In genomic region chr1:64020672-64021635, GRCm38 (mm10) we compare ENCODE assay signal across 8 mouse cellular contexts.
DNase-seq lines count a peak whose midpoint lies in the region; ATAC-seq lines count a peak whose summit lies in the region.

No protein-coding gene starts in this region.

- H3K4me1 ChIP-seq in forebrain, embryonic 15.5 days: peaks cover 30% of the 10 kb centered on the region
- peaks cover 10% of the 10 kb centered on the region; the same call in 1 of the 2 replicates for H3K4me1 ChIP-seq in intestine, embryonic 15.5 days (replicated peaks)
- peaks cover 33% of the 10 kb centered on the region for H3K4me1 ChIP-seq in limb, embryonic 13.5 days
- H3K4me1 ChIP-seq in neural tube, embryonic 11.5 days (ENCODE audit: control insufficient read depth, insufficient read depth, low read length): peaks cover 5% of the 10 kb centered on the region; the same call in 1 of the 2 replicates

- no peaks in the 10 kb centered on the region for H3K9me3 ChIP-seq in forebrain, embryonic 15.5 days
- H3K9me3 ChIP-seq in intestine, embryonic 15.5 days: no peaks in the 10 kb centered on the region
- no peaks in the 10 kb centered on the region for H3K9me3 ChIP-seq in limb, embryonic 13.5 days
- H3K9me3 ChIP-seq in neural tube, embryonic 11.5 days (ENCODE audit: control insufficient read depth, low read length): no peaks in the 10 kb centered on the region

- DNase-seq in MN1 (ENCODE audit: low spot score) (peak; percentile 54), NIH3T3 (ENCODE audit: low read depth) (peak; percentile 73)
- DNase-seq in neural tube, embryonic 11.5 days (ENCODE audit: low spot score): no peak
- DNase-seq in thymus, postnatal 36 days: no peak

- WGBS in forebrain, embryonic 15.5 days: 25% methylated on average over 19 of the region's 19 CpGs
- 27% methylated on average over 19 of the region's 19 CpGs for WGBS in intestine, embryonic 15.5 days
- 18% methylated on average over 19 of the region's 19 CpGs for WGBS in limb, embryonic 13.5 days
- WGBS in neural tube, embryonic 11.5 days: 45% methylated on average over 14 of the region's 19 CpGs

- ATAC-seq in forebrain, embryonic 15.5 days (replicated peaks): peak; percentile 90
- peak; percentile 67; the same call in 1 of the 2 replicates for ATAC-seq in intestine, embryonic 15.5 days
- peak; percentile 64; the same call in 1 of the 2 replicates for ATAC-seq in limb, embryonic 13.5 days (ENCODE audit: low FRiP score, low read depth)
- no peak for ATAC-seq in neural tube, embryonic 11.5 days (ENCODE audit: insufficient read depth, low FRiP score, low TSS enrichment)
- ATAC-seq in monocyte, adult 5-6 weeks (replicated peaks; ENCODE audit: insufficient number of reproducible peaks, low FRiP score, low TSS enrichment, poor library complexity, severe bottlenecking): no peak

- peak overlapping the region; percentile 29 for H3K4me2 ChIP-seq in forebrain, embryonic 15.5 days (replicated peaks)
- peak overlapping the region; percentile 26 for H3K4me2 ChIP-seq in intestine, embryonic 15.5 days (replicated peaks)
- H3K4me2 ChIP-seq in limb, embryonic 13.5 days (replicated peaks): peak overlapping the region; percentile 46
- no peak overlapping the region for H3K4me2 ChIP-seq in neural tube, embryonic 11.5 days (ENCODE audit: low read depth)

- peak overlapping the region; percentile 15; the same call in 1 of the 2 replicates for H3K4me3 ChIP-seq in forebrain, embryonic 15.5 days
- no peak overlapping the region for H3K4me3 ChIP-seq in intestine, embryonic 15.5 days (replicated peaks)
- 0 out of 2 replicates have a peak overlapping the region, but pooled peaks have one; percentile 10 for H3K4me3 ChIP-seq in limb, embryonic 13.5 days
- no peak overlapping the region for H3K4me3 ChIP-seq in neural tube, embryonic 11.5 days (ENCODE audit: low read depth, low read length)

- no peaks in the 10 kb centered on the region for H3K27me3 ChIP-seq in forebrain, embryonic 15.5 days
- H3K27me3 ChIP-seq in intestine, embryonic 15.5 days (replicated peaks): no peaks in the 10 kb centered on the region
- no peaks in the 10 kb centered on the region for H3K27me3 ChIP-seq in limb, embryonic 13.5 days
- H3K27me3 ChIP-seq in neural tube, embryonic 11.5 days (ENCODE audit: control insufficient read depth, insufficient read depth, low read length): no peaks in the 10 kb centered on the region

- H3K9ac ChIP-seq in forebrain, embryonic 15.5 days (replicated peaks): no peak overlapping the region; the same call in 1 of the 2 replicates
- H3K9ac ChIP-seq in intestine, embryonic 15.5 days: no peak overlapping the region
- H3K9ac ChIP-seq in limb, embryonic 13.5 days: no peak overlapping the region
- no peak overlapping the region for H3K9ac ChIP-seq in neural tube, embryonic 11.5 days (ENCODE audit: low read length)

- peak overlapping the region; percentile 60 for H3K27ac ChIP-seq in forebrain, embryonic 15.5 days (replicated peaks)
- H3K27ac ChIP-seq in intestine, embryonic 15.5 days: no peak overlapping the region
- H3K27ac ChIP-seq in limb, embryonic 13.5 days: peak overlapping the region; percentile 52; the same call in 1 of the 2 replicates
- 0 out of 2 replicates have a peak overlapping the region, but pooled peaks have one; percentile 17 for H3K27ac ChIP-seq in neural tube, embryonic 11.5 days (ENCODE audit: low read depth, low read length)

- H3K36me3 ChIP-seq in forebrain, embryonic 15.5 days: no peaks in the 10 kb centered on the region
- no peaks in the 10 kb centered on the region for H3K36me3 ChIP-seq in intestine, embryonic 15.5 days
- no peaks in the 10 kb centered on the region for H3K36me3 ChIP-seq in limb, embryonic 13.5 days
- no peaks in the 10 kb centered on the region for H3K36me3 ChIP-seq in neural tube, embryonic 11.5 days (ENCODE audit: control insufficient read depth, insufficient read depth, low read length)

Comparison
In these comparisons a context has a peak if more than half of its experiments do, and no peak if none do; other contexts are left out.
1. DNase-seq: peak in MN1 (single experiment) and NIH3T3 (single experiment); none in neural tube, embryonic 11.5 days (single experiment) and thymus, postnatal 36 days (0 of 2).
2. ATAC-seq: peak in forebrain, embryonic 15.5 days (single experiment), intestine, embryonic 15.5 days (single experiment) and limb, embryonic 13.5 days (single experiment); none in neural tube, embryonic 11.5 days (single experiment) and monocyte, adult 5-6 weeks (single experiment).
3. H3K4me3 ChIP-seq: peak in forebrain, embryonic 15.5 days (single experiment) and limb, embryonic 13.5 days (single experiment); none in intestine, embryonic 15.5 days (single experiment) and neural tube, embryonic 11.5 days (single experiment).